Mouse (Mus musculus): ENCODE measurements at regions not wholly inside any gene's neighbourhood (a gene's known extent, or its start where the extent isn't known, plus 50 kb on each side); places are given as distances from the start of the nearest gene placed in this dataset.

DNA sequence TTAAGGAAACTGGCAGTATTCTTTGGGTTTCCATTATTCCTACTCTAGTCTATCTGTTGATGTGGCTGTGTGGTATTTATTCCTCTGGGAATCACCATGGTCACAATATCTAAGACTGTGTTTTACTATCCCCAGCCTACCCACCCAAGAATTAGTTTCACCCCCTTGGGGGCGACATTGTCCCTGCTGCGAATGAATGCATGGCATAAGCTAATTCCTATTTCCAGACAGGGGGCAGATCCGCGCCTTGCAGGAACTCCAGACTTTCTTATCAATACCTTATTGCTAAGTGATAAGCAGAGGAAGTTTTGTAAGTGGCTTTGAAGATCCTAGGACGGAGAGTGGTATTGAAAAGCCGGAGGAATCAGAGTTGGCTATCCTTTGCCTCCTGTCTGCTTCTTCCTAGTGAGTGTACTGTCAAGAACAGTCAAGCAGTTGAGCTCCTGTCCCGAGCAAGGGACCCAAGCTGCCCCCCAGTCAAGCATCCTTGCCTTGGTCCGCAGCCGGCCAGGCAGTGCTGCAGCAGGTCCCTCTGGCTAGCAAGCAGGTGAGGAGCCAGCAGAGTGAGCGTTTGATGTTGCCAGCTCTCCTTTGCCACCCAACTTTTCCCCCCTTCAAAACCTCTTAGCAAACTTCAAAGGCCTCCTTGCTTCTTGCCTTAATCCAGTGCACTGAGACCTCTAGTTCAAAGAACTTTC lies 469.3 kb downstream of the Tmem182 start:
- no peak overlapping the region for H3K4me3 ChIP-seq (replicated peaks)

DNA sequence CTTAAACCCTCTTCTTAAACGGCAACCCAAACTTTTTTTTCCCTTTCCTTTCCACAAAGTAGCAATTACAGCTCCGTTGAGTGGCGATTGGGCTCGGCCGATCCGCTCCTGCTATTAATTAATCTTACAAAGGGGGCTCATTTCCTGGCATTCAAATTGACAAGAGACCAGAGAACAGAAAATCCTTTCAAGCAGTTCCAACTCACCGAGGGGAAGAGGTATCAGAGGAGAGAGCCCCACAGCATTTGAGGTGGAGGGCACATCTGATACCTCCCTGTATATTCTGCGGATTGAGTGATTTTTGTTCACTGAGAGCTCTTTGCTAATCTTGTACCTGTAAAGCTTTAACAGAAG lies 469.8 kb downstream of the Tmem182 start:
- WGBS: 6% methylated on average over 8 of the region's 8 CpGs
- Histone ChIP-seq H3K27ac (replicated peaks) (no peak overlapping the region), H3K4me2 (peak overlapping the region; percentile 38), H3K9me3 (replicated peaks) (no peaks in the 10 kb centered on the region), H3K4me3 (replicated peaks) (no peak overlapping the region), H3K9ac (replicated peaks) (no peak overlapping the region), H3K4me1 (peaks cover 21% of the 10 kb centered on the region), H3K27me3 (replicated peaks) (no peaks in the 10 kb centered on the region), H3K36me3 (no peaks in the 10 kb centered on the region)
- ATAC-seq (ENCODE audit: low FRiP score): no peak

More for the DNA sequence above, 469.3 kb downstream of the Tmem182 start:
- no peaks in the 10 kb centered on the region for H3K9me3 ChIP-seq (replicated peaks)
- H3K36me3 ChIP-seq: no peaks in the 10 kb centered on the region
- H3K27me3 ChIP-seq (replicated peaks): no peaks in the 10 kb centered on the region
- peak overlapping the region; percentile 38 for H3K4me2 ChIP-seq
- 9% methylated on average over 10 of the region's 10 CpGs for WGBS
- no peak overlapping the region for H3K9ac ChIP-seq (replicated peaks)
- H3K4me1 ChIP-seq: peaks cover 21% of the 10 kb centered on the region
- no peak overlapping the region for H3K27ac ChIP-seq (replicated peaks)
- ATAC-seq (ENCODE audit: low FRiP score): no peak

DNA sequence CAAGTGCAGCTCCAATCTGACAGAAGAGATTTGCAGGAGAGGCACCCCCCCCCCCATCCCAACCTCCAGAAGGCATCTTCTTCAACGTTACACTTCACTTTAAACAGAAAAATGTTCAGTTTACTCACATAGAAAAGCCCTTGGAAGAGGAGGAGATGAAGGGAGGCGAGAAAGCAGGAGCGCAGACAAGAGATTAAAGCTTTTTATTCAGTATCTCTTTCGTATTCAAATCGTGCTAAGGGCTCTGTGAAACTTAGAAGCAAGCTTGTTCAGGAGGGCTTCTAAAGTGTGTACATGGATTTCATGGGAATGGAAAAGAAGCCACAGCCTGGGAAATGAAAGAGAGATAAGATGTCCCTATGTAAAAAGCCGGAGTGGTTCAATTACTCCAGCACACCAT lies 470.2 kb downstream of the Tmem182 start:
- no peak overlapping the region for H3K4me3 ChIP-seq (replicated peaks)
- 16% methylated on average over 6 of the region's 6 CpGs for WGBS
- no peak overlapping the region for H3K27ac ChIP-seq (replicated peaks)
- peak overlapping the region; percentile 38 for H3K4me2 ChIP-seq
- ATAC-seq (ENCODE audit: low FRiP score): no peak
- H3K27me3 ChIP-seq (replicated peaks): no peaks in the 10 kb centered on the region
- H3K4me1 ChIP-seq: peaks cover 17% of the 10 kb centered on the region
- H3K36me3 ChIP-seq: no peaks in the 10 kb centered on the region
- H3K9me3 ChIP-seq (replicated peaks): no peaks in the 10 kb centered on the region
- H3K9ac ChIP-seq (replicated peaks): no peak overlapping the region

DNA sequence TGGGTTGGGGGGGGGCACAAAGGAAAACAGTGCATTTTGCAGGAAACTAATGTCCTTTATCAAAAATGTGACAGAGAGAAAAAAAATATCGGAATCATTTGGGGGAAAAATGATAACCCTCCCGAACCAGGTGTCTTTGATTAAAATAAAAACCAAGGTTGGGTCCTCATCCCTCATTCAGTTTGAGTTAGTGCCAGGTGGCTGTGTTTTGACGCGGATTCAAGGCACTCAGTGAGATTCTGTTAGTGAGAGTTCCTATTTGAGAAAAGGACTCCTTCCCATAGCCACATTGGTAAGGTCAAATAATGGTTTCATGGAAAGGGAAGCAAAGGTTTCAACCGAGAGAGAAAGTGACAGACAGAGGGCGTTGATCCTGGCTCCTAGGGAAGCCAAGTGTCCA lies 470.9 kb downstream of the Tmem182 start:
- Histone ChIP-seq H3K27me3 (replicated peaks) (no peaks in the 10 kb centered on the region), H3K4me3 (replicated peaks) (no peak overlapping the region), H3K9me3 (replicated peaks) (no peaks in the 10 kb centered on the region), H3K4me1 (peaks cover 13% of the 10 kb centered on the region), H3K27ac (replicated peaks) (no peak overlapping the region), H3K36me3 (no peaks in the 10 kb centered on the region), H3K9ac (replicated peaks) (no peak overlapping the region), H3K4me2 (no peak overlapping the region)
- no peak for ATAC-seq (ENCODE audit: low FRiP score)
- WGBS: 69% methylated on average over 6 of the region's 6 CpGs

DNA sequence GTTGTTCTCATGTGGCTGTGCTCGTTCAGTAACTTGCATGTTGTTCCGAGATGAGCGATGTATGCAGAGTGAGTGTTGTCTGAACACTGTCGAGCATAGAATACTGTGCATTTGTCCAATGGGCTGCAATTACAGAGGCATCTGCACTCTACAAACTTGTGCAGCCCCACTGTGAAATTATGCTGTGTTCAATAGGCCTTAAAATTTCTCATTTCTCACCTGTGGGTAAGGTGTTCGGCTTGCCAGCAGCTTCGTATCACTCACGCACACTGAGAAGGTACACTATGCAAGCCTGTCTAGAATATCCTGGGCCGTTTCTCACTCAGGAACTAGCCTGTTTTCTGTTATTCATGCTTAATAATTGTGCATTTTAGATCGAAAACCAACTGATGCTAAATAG lies 479.8 kb downstream of the Tmem182 start:
- WGBS: 78% methylated on average over 9 of the region's 9 CpGs
- no peak for ATAC-seq (ENCODE audit: low FRiP score)

DNA sequence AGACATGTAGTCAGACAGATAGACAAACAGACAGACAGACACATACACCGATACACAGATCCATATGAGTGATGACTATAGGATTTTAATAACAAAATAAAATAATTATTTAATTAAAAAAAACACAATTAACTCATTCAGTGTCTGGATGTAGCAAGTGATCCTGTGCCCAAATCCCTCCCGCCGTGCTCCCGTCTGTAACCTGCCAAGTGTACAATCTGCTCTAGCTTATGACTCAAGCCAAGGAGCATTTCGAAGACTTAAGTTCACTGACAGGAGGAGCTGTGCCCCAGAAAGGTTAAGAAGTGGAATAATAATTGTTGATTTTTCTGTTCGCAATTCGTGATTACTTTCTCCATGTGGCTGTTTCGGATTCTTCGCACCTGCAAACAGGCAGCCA lies 480.8 kb downstream of the Tmem182 start:
- WGBS: 88% methylated on average over 9 of the region's 9 CpGs
- H3K4me3 ChIP-seq (replicated peaks): no peak overlapping the region
- H3K27ac ChIP-seq (replicated peaks): no peak overlapping the region
- no peak for ATAC-seq (ENCODE audit: low FRiP score)
- H3K9me3 ChIP-seq (replicated peaks): no peaks in the 10 kb centered on the region
- H3K9ac ChIP-seq (replicated peaks): no peak overlapping the region
- H3K4me1 ChIP-seq: no peaks in the 10 kb centered on the region
- no peaks in the 10 kb centered on the region for H3K27me3 ChIP-seq (replicated peaks)
- no peak overlapping the region for H3K4me2 ChIP-seq
- H3K36me3 ChIP-seq: no peaks in the 10 kb centered on the region

More for the DNA sequence above, 479.8 kb downstream of the Tmem182 start:
- H3K4me3 ChIP-seq (replicated peaks): no peak overlapping the region
- no peaks in the 10 kb centered on the region for H3K4me1 ChIP-seq
- H3K27ac ChIP-seq (replicated peaks): no peak overlapping the region
- H3K36me3 ChIP-seq: no peaks in the 10 kb centered on the region
- H3K9ac ChIP-seq (replicated peaks): no peak overlapping the region
- no peaks in the 10 kb centered on the region for H3K27me3 ChIP-seq (replicated peaks)
- no peaks in the 10 kb centered on the region for H3K9me3 ChIP-seq (replicated peaks)
- H3K4me2 ChIP-seq: no peak overlapping the region

DNA sequence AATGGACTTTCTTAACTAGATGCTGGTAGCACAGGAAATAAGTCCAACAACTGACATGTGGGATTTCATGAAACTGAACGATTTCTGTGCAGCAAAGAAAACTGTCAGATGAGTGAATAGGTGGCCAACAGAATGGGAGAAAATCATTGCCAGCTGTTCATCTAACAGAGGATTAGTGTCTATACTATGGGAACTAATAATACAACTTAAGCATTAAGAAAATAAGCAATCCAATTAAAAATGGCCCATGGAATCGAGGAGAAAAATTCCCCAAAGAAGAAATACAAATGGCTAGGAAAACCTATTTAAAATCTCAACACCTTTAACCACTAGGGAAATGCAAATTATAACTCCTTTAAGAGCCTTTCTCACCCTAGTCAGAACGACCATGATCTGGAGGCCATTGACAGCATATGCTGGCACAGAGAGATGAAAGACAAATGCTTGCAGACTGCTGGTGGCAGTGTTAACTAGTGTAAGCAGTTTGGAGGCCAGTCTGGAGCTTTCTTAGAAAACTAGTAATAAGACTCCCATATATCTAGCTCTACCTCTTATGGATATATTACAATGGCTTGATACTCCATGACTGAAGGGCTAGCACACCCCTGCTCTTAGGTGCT lies 521.6 kb downstream of the Tmem182 start:
- Histone ChIP-seq H3K4me2 (no peak overlapping the region), H3K4me3 (replicated peaks) (no peak overlapping the region), H3K36me3 (no peaks in the 10 kb centered on the region), H3K27ac (replicated peaks) (no peak overlapping the region), H3K9me3 (replicated peaks) (no peaks in the 10 kb centered on the region), H3K27me3 (replicated peaks) (no peaks in the 10 kb centered on the region), H3K9ac (replicated peaks) (no peak overlapping the region), H3K4me1 (no peaks in the 10 kb centered on the region)
- WGBS: 61% methylated on average over 3 of the region's 3 CpGs
- no peak for ATAC-seq (ENCODE audit: low FRiP score)

DNA sequence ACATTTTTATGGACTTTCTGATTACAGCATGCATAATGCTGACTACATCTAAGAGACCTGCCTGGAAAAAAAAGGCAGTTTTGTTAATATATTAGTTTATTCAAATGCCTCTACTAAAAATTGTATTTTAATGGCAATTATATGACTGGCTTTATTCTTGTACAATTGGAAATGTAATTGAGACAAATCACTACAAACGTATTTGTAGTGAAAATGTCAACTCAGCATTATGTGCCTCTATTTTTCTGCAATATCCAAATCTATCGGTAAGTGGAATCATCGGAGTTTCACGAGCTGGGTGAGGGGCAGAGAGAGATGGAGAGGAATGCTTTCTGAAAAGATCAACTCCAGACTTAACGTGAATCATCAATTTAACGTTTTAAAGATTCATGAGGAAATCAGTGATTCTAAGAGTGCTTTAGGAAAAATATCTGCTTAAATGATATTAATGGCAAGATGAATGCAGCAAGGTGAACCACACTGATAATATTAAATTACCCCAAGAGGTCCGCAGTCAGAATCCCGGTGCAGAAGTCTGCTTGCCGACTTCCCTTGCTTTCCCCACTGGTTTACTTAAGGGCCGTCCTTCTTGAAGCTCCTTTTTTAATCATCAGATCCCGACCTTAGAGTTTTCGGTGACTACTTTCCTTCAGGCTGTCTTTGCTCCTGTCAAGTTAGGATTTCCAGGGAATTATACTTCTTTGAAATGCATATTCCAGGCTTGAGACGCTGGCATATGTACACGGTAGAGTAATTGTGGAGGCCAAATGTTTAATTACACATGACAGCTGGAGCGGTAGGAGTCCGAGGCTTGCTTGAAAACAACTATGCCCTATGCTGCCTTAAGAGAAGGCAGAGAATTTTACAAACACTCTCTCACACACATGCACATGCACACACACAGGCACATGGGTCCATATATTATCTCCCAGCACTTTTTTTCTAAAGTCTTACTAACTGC lies 544.7 kb downstream of the Tmem182 start:
- Histone ChIP-seq H3K4me3 (replicated peaks) (no peak overlapping the region), H3K4me1 (no peaks in the 10 kb centered on the region), H3K9me3 (replicated peaks) (no peaks in the 10 kb centered on the region), H3K9ac (replicated peaks) (no peak overlapping the region), H3K27me3 (replicated peaks) (no peaks in the 10 kb centered on the region), H3K27ac (replicated peaks) (no peak overlapping the region), H3K4me2 (no peak overlapping the region), H3K36me3 (no peaks in the 10 kb centered on the region)
- WGBS: 57% methylated on average over 16 of the region's 16 CpGs
- ATAC-seq (ENCODE audit: low FRiP score): no peak

DNA sequence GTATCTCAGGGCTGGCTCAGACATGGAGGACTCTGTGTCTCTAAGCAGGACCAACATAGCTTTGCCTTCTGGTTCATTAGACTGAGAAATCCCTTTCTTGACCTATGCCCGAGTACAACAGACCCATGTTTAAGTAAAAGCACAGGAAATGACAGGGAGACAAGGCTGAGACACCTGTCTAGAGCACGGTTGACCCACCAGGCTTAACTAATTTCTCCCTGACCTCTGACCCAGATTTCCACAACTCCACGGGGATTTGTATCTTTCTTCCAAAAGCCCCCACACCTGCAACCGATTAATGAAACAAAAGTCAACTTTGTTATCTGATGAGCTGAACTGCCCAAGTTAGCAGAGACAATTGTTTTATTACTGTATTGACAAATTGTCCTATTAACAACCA lies 553.7 kb downstream of the Tmem182 start:
- H3K9me3 ChIP-seq (replicated peaks): no peaks in the 10 kb centered on the region
- no peaks in the 10 kb centered on the region for H3K4me1 ChIP-seq
- no peaks in the 10 kb centered on the region for H3K36me3 ChIP-seq
- no peaks in the 10 kb centered on the region for H3K27me3 ChIP-seq (replicated peaks)
- 25% methylated on average over 4 of the region's 4 CpGs for WGBS
- no peak overlapping the region for H3K9ac ChIP-seq (replicated peaks)
- no peak overlapping the region for H3K4me3 ChIP-seq (replicated peaks)
- ATAC-seq (ENCODE audit: low FRiP score): no peak
- H3K4me2 ChIP-seq: no peak overlapping the region
- H3K27ac ChIP-seq (replicated peaks): no peak overlapping the region

DNA sequence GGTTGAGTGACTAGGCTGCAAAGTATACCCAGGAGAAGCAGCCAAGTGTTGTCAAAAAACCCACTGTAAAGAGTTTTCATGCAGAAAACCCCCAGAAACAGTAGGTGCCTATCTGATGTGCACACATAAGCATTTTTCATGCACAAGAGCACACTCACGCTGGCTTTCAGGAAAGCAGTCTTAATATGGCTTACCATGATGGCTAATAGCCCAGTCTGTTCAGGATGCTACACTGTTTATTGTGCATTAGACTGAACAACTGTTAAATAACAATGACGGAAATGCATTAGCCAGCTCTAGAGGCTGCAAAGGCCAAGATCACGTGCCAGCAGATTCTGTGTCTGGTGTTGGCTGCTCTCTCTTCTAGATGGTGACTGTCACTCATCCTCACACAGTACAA lies 556.1 kb downstream of the Tmem182 start:
- H3K27me3 ChIP-seq (replicated peaks): no peaks in the 10 kb centered on the region
- H3K4me1 ChIP-seq: no peaks in the 10 kb centered on the region
- no peak overlapping the region for H3K27ac ChIP-seq (replicated peaks)
- H3K36me3 ChIP-seq: no peaks in the 10 kb centered on the region
- H3K9me3 ChIP-seq (replicated peaks): no peaks in the 10 kb centered on the region
- H3K4me3 ChIP-seq (replicated peaks): no peak overlapping the region
- no peak overlapping the region for H3K4me2 ChIP-seq
- 52% methylated on average over 3 of the region's 3 CpGs for WGBS
- H3K9ac ChIP-seq (replicated peaks): no peak overlapping the region
- ATAC-seq (ENCODE audit: low FRiP score): no peak

DNA sequence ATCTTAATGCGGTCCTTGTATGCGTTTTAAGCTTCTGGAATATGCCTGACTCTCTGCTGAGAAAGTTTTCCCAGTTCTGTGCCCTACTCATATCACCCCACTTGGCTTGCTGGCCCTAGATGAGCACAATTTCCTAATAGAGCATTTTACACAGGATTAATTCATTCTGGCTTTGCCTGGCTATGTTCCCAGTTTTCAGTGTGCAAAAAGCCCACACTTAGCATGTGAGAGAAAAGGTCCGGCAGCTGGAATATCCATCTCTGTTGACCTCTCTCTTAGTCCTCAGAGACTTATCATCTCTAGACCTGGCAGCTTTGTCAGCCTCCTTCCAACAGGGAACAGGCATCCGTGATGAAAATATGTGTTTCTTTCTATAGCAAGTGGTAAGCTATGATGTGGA lies 574.6 kb downstream of the Tmem182 start:
- Histone ChIP-seq H3K27me3 (replicated peaks) (no peaks in the 10 kb centered on the region), H3K4me3 (replicated peaks) (no peak overlapping the region), H3K36me3 (no peaks in the 10 kb centered on the region), H3K9me3 (replicated peaks) (no peaks in the 10 kb centered on the region), H3K27ac (replicated peaks) (no peak overlapping the region), H3K9ac (replicated peaks) (no peak overlapping the region), H3K4me2 (no peak overlapping the region), H3K4me1 (peaks cover 14% of the 10 kb centered on the region; the same call in 1 of the 2 replicates)
- ATAC-seq (ENCODE audit: low FRiP score): peak; percentile 59; the same call in 1 of the 2 replicates
- WGBS: 59% methylated on average over 4 of the region's 4 CpGs

Measured in neural tube, embryonic 15.5 days (tissue).